Mouse (Mus musculus): ENCODE data around the gene Pik3r4.

GRCm38 (mm10) chr9:105659877-105660276 lies 17.1 kb downstream of the Pik3r4 start:
- TF ChIP-seq CTCF (conservative IDR thresholded peaks at IDR 0.05; ENCODE audit: low read length), result no peak
- no peak for TF ChIP-seq POU5F1 (IDR thresholded peaks at IDR 0.05; ENCODE audit: borderline replicate concordance, low read length)
- TF ChIP-seq NANOG (IDR thresholded peaks at IDR 0.05; ENCODE audit: borderline replicate concordance, low read length), result no peak
